Mouse (Mus musculus) liver, adult 2 months (tissue): Measurements from ENCODE around the gene Ccdc177. TPM values are rescaled to one million over a fixed set of nuclear protein-coding genes. Genes with fewer than 3 reads are reported as not detected.
A peak's percentile ranks its signal among the peaks of the same experiment; 100 is the strongest.

Source experiments
- DNase-seq: peaks from one replicate; pipeline ENCODE4 v3.0.0-alpha.2; 2011; ENCODE audit warnings: low read depth, low spot score; ENCODE audit errors: extremely low read depth
- H3K27ac ChIP-seq: fragments of 200-500 bp; replicated peaks from 2 replicates; pipeline ENCODE4 v1.5.1; 2012; ENCODE audit warnings: low read depth, mild to moderate bottlenecking, control low read depth, inconsistent platforms, low read length; ENCODE audit not compliant: insufficient read depth
- H3K27me3 ChIP-seq: fragments of 200-500 bp; 2 replicates; pipeline ENCODE4 v1.6.1; 2012; ENCODE audit warnings: mild to moderate bottlenecking, moderate library complexity, low read length, inconsistent platforms; ENCODE audit not compliant: control insufficient read depth, insufficient read depth
- H3K36me3 ChIP-seq: fragments of 200-500 bp; 2 replicates; pipeline ENCODE4 v1.6.1; 2012; ENCODE audit warnings: low read length, inconsistent platforms; ENCODE audit not compliant: control insufficient read depth, insufficient read depth
- H3K4me1 ChIP-seq: fragments of 200-500 bp; 2 replicates; pipeline ENCODE4 v1.6.1; 2011; ENCODE audit warnings: low read length; ENCODE audit not compliant: control insufficient read depth, insufficient read depth
- H3K4me3 ChIP-seq: fragments of 200-500 bp; 2 replicates; pipeline ENCODE4 v1.5.1; 2011; ENCODE audit warnings: low read depth, mild to moderate bottlenecking, control low read depth, low read length, moderate library complexity; ENCODE audit not compliant: insufficient read depth
- H3K79me2 ChIP-seq: fragments of 200-500 bp; 2 replicates; pipeline ENCODE4 v1.6.1; 2012; ENCODE audit warnings: inconsistent platforms, mild to moderate bottlenecking, low read length, moderate library complexity; ENCODE audit not compliant: control insufficient read depth, insufficient read depth
- H3K9ac ChIP-seq: fragments of 200-500 bp; 2 replicates; pipeline ENCODE4 v1.6.1; 2012; ENCODE audit warnings: low read depth, mild to moderate bottlenecking, control low read depth, inconsistent platforms, low read length
- CTCF ChIP-seq: fragments of 200-500 bp; IDR thresholded peaks from 2 replicates; pipeline ENCODE4 v1.5.1; 2011; ENCODE audit warnings: low read depth, low read length, control low read depth
- POLR2A ChIP-seq: fragments of 200-500 bp; IDR thresholded peaks from 2 replicates; pipeline ENCODE4 v1.6.1; 2011; ENCODE audit warnings: low read length, control low read depth; ENCODE audit not compliant: insufficient read depth; ENCODE audit errors: extremely low read depth
- WGBS: fragments of 180-500 bp; shearing (Covaris S2); methylation state at CpG from one replicate; pipeline ENCODE4 v1.1.7; 2018; 5-methylcytosine and 5-hydroxymethylcytosine counted together
- polyA plus RNA-seq: library from polyadenylated mRNA; depleted of rRNA; stranded (reverse); fragments of >200 nt; gene quantifications from 2 replicates; pipeline ENCODE4 v1.2.3, GENCODE M21; 2012
- total RNA-seq: library from RNA; depleted of rRNA; stranded (reverse); fragments of >200 nt; gene quantifications from 2 replicates; pipeline ENCODE4 v1.2.3, GENCODE M21; 2014

Ccdc177 gene
- total and polyA plus RNA-seq, 2 experiments = not detected

- no peak overlapping the region for H3K4me3 ChIP-seq
- no peaks in the 10 kb centered on the region for H3K79me2 ChIP-seq
- WGBS = 72% methylated on average over 5 of the region's 5 CpGs
- H3K27ac ChIP-seq = no peak overlapping the region
- no peak overlapping the region for H3K9ac ChIP-seq
- no peak for DNase-seq
- H3K36me3 ChIP-seq = no peaks in the 10 kb centered on the region
- TF ChIP-seq POLR2A = no peak
- no peak for TF ChIP-seq CTCF
- no peaks in the 10 kb centered on the region for H3K4me1 ChIP-seq
- H3K27me3 ChIP-seq = no peaks in the 10 kb centered on the region
These were observed 23.2 kb downstream of the Ccdc177 start for GRCm38 (mm10) chr12:80737283-80737600.

DNA sequence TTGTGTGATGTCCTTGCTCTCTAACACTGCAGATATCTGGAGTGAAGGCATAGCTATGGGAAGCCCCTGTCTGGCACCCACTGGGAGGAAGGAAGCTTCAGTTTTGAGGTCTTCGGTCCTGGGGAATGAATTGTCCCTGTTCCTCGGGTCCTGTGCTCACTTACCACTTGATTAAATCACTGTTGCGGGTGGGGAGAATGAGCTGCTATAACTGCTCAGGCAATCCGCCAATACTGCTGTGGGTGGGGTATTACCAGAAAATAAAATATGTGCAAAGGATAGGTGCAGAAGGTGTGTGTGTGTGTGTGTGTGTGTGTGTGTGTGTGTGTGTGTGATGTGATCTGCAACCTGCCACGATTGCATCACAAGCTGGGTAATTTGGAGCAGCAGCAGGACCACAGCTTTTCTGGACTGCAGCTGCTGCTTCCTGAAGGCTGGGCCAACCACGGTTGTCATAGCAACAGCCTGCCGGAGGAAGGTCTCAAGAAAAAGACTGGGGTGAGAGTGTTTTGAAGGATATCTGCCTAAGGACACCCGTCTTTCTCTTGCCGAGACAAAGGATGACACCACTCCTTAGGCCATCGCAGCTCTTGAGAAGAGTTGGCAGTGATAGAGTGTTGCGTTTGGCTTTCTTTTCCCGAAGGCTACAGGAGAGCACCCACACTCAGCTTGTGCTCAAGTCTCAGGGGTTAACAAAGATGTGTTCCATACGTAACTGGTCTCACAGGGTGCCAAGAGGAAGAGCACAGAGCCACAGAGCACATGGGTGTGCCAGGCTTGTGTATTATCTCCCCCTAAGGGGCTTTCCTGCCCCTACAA, 23.8 kb downstream of the Ccdc177 start:
- H3K9ac ChIP-seq = no peak overlapping the region
- DNase-seq = no peak
- H3K79me2 ChIP-seq = no peaks in the 10 kb centered on the region
- no peak overlapping the region for H3K4me3 ChIP-seq
- no peak overlapping the region for H3K27ac ChIP-seq
- H3K4me1 ChIP-seq = no peaks in the 10 kb centered on the region
- 51% methylated on average over 13 of the region's 13 CpGs for WGBS
- H3K27me3 ChIP-seq = no peaks in the 10 kb centered on the region
- no peaks in the 10 kb centered on the region for H3K36me3 ChIP-seq
- TF ChIP-seq CTCF (no peak), POLR2A (no peak)

- TF ChIP-seq POLR2A (no peak), CTCF (no peak)
- Histone ChIP-seq H3K27ac (no peak overlapping the region), H3K79me2 (no peaks in the 10 kb centered on the region), H3K36me3 (no peaks in the 10 kb centered on the region), H3K4me3 (no peak overlapping the region), H3K4me1 (no peaks in the 10 kb centered on the region), H3K27me3 (no peaks in the 10 kb centered on the region), H3K9ac (no peak overlapping the region)
- 58% methylated on average over 13 of the region's 13 CpGs for WGBS
- DNase-seq = no peak
These were observed 25.7 kb downstream of the Ccdc177 start for GRCm38 (mm10) chr12:80734526-80735470.

- Histone ChIP-seq H3K4me1 (no peaks in the 10 kb centered on the region), H3K9ac (no peak overlapping the region), H3K27me3 (no peaks in the 10 kb centered on the region), H3K27ac (no peak overlapping the region), H3K79me2 (no peaks in the 10 kb centered on the region), H3K36me3 (no peaks in the 10 kb centered on the region), H3K4me3 (no peak overlapping the region)
- TF ChIP-seq POLR2A = no peak
- peak; percentile 39; the same call in 1 of the 2 replicates for TF ChIP-seq CTCF
- WGBS = 40% methylated on average over 9 of the region's 9 CpGs
- DNase-seq = peak; percentile 1
These were observed 29.9 kb downstream of the Ccdc177 start for GRCm38 (mm10) chr12:80730567-80730966.

DNA sequence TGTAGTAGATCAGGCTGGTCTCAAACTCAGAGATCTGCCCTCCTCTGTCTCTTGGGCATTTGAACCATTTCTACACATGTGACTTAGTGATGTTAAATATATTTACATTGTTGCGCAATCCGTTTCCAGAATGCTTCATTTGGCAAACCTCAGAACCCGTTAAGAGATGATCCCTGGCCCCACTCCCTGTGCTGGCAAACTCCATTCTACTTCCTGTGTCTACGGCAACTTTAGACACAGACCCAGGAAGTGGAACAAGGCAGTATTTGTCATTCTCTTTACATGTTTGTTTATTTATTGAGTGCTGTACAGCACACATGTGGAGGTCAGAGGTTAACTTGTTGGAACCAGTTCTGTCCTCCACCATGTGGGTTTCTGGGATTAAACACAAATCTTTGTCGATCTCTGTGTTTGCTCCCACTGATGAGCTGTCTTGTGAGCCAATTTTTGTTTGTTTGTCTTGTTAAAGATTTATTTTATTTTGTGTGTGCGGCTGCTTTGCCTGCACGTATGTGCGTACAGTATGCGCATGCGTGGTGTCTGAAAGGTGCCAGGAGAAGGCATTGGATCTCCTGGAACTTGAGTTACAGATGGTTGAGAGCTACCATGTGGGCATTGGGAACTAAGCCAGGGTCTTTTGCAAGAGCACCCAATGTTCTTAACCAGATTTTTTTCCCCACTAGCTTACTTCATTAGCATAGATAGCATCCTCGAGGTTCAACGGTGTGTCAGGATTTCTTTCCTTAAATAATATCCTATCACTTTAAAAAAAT, 30.5 kb downstream of the Ccdc177 start:
- no peak overlapping the region for H3K9ac ChIP-seq
- no peak overlapping the region for H3K27ac ChIP-seq
- no peaks in the 10 kb centered on the region for H3K79me2 ChIP-seq
- TF ChIP-seq CTCF (no peak), POLR2A (no peak)
- DNase-seq = peak; percentile 86
- H3K4me1 ChIP-seq = peaks cover 2% of the 10 kb centered on the region
- WGBS = 20% methylated on average over 12 of the region's 12 CpGs
- H3K27me3 ChIP-seq = no peaks in the 10 kb centered on the region
- no peaks in the 10 kb centered on the region for H3K36me3 ChIP-seq
- H3K4me3 ChIP-seq = no peak overlapping the region
